ENCODE assay signal across 8 mouse cellular contexts in the genomic region with DNA sequence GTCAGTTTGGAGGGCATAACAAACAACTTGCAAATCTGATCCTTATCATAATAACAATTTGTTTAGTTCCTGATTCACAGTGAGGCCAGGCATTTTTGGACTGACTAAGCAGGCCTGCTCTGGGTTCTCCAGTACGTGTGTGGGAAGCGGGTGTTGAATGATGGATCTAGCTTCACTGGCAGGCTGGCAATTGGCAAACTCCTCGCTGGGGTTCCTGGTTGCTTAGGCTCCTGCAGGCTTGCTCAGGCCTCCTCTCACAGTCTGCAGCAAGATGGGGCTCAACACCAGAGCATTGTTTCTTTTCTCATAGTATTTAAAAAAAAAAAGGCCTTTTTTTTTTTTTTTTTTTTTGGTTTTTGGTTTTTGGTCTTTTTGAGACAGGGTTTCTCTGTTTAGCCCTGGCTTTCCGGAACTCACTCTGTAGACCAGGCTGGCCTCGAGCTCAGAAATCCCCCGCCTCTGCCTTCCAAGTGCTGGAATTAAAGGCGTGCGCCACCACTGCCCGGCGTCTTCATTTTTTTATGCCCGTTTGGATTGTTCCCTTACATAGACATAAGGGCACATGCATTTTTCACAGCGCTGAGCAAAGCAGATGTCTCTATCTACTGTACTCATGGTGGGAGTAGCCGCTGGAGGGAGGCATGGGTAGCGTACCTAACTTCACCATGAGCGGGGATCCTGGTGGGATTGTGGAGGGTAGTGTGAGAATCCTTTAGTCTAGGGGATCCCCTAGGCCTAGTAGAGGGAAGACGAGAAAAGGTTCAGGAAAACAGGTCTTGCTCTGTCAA. TPM values are rescaled to one million over a fixed set of nuclear protein-coding genes. Genes with fewer than 3 reads are reported as not detected.
A peak's percentile ranks its signal among the peaks of the same experiment; 100 is the strongest.
DNase-seq lines count a peak whose midpoint lies in the region; ATAC-seq and TF ChIP-seq lines count a peak whose summit lies in the region.

No protein-coding gene starts in this region.

- 12% methylated on average over 16 of the region's 16 CpGs for WGBS in hindbrain, postnatal 0 days

- peak overlapping the region; percentile 97 for H3K27ac ChIP-seq in hindbrain, postnatal 0 days

- peak overlapping the region; percentile 63 for H3K9ac ChIP-seq in hindbrain, postnatal 0 days (replicated peaks; ENCODE audit: low read length)

- peaks cover 10% of the 10 kb centered on the region; the same call in 1 of the 2 replicates for H3K4me1 ChIP-seq in hindbrain, postnatal 0 days (ENCODE audit: insufficient read depth, low read length)
- H3K4me1 ChIP-seq in megakaryocyte, embryonic 14.5 days = peaks cover 31% of the 10 kb centered on the region

- H3K4me3 ChIP-seq in hindbrain, postnatal 0 days (ENCODE audit: low read length) = peak overlapping the region; percentile 74
- peak overlapping the region; percentile 96 for H3K4me3 ChIP-seq in megakaryocyte, embryonic 14.5 days (replicated peaks)

- H3K36me3 ChIP-seq in hindbrain, postnatal 0 days (ENCODE audit: insufficient read depth, low read length) = peaks cover 4% of the 10 kb centered on the region; the same call in 1 of the 2 replicates
- peaks cover 15% of the 10 kb centered on the region for H3K36me3 ChIP-seq in megakaryocyte, embryonic 14.5 days (replicated peaks; ENCODE audit: low read length)

- H3K27me3 ChIP-seq in hindbrain, postnatal 0 days (ENCODE audit: insufficient read depth, low read length) = no peaks in the 10 kb centered on the region
- no peaks in the 10 kb centered on the region for H3K27me3 ChIP-seq in megakaryocyte, embryonic 14.5 days (replicated peaks)

- ATAC-seq in cerebellum, adult (ENCODE audit: insufficient number of reproducible peaks, low FRiP score, low TSS enrichment) = no peak; the same call in 1 of the 2 replicates
- ATAC-seq in hindbrain, postnatal 0 days = peak; percentile 50

- H3K9me3 ChIP-seq in hindbrain, postnatal 0 days (ENCODE audit: low read length) = no peaks in the 10 kb centered on the region
- no peaks in the 10 kb centered on the region for H3K9me3 ChIP-seq in megakaryocyte, embryonic 14.5 days

- TF ChIP-seq CTCF in hindbrain, postnatal 0 days (IDR thresholded peaks at IDR 0.05; ENCODE audit: low read depth) = no peak

- peak; percentile 41 for DNase-seq in cerebellum, adult 11 months
- peak; percentile 54 to 58 for DNase-seq in cerebellum, postnatal 10 days
- peak; percentile 27 to 41 for DNase-seq in frontal cortex, postnatal 14 days (ENCODE audit: low spot score in 2 of 2)
- peak; percentile 56 for DNase-seq in hindbrain, postnatal 0 days (ENCODE audit: low spot score)
- peak; percentile 69 to 81 for DNase-seq in left cerebral cortex, postnatal 14 days (ENCODE audit: low spot score in 2 of 2)
- peak; percentile 47 for DNase-seq in right cerebral cortex, postnatal 14 days

- H3K4me2 ChIP-seq in hindbrain, postnatal 0 days (ENCODE audit: low read depth, low read length) = peak overlapping the region; percentile 67

- intact Hi-C loops in left cerebral cortex, postnatal 14 days (cut with DNase I) = loop anchor here (2.0 kb wide), 1 partner anchor 66 kb away; no protein-coding TSS in a partner anchor

RNA-seq across cellular contexts. Expression of gene Nub1, which starts 0.6 kb away (rescaled TPM):
- 33.8 and 37.1 TPM in 2 replicates for total RNA-seq in hindbrain, postnatal 0 days (2014; rRNA removed)
- polyA plus RNA-seq in hindbrain, postnatal 0 days (2015; fragmentation: Nextera tagmentation; extraction: Ambion mirVana) = 40.5 and 42.5 TPM in 2 replicates
- 10 to 100 TPM; 67.5 to 73.9 TPM for total RNA-seq in left cerebral cortex, postnatal 14 days (2021)
- polyA plus RNA-seq in megakaryocyte, embryonic 14.5 days (2012; ENCODE audit: insufficient read depth, low replicate concordance) = 37.7 and 58.3 TPM in 2 replicates

RNA-seq across cellular contexts. Expression of gene Wdr86, which starts 45.8 kb away (rescaled TPM):
- total RNA-seq in hindbrain, postnatal 0 days (2014; rRNA removed) = 15.4 and 16.0 TPM in 2 replicates
- polyA plus RNA-seq in hindbrain, postnatal 0 days (2015; fragmentation: Nextera tagmentation; extraction: Ambion mirVana) = 7.8 and 8.0 TPM in 2 replicates
- total RNA-seq in left cerebral cortex, postnatal 14 days (2021) = 1 to 10 TPM; 1.1 to 1.3 TPM
- not detected in 2 replicates for polyA plus RNA-seq in megakaryocyte, embryonic 14.5 days (2012; ENCODE audit: insufficient read depth, low replicate concordance)
